8 mouse cellular contexts compared by ENCODE assay signal in genomic region chr2:103073219-103073982, GRCm38 (mm10). TPM values are rescaled to one million over a fixed set of nuclear protein-coding genes. Genes with fewer than 3 reads are reported as not detected.
DNase-seq lines count a peak whose midpoint lies in the region; ATAC-seq and TF ChIP-seq lines count a peak whose summit lies in the region.

Gene Pdhx (minus strand): TSS chr2:103073513.
Gene Apip (plus strand): TSS chr2:103073675.

- H3K36me3 ChIP-seq in E14TG2a.4 (ENCODE audit: insufficient read depth, low read length): peaks cover 17% of the 10 kb centered on the region; the same call in 1 of the 2 replicates
- H3K36me3 ChIP-seq in forebrain, embryonic 12.5 days (replicated peaks): no peaks in the 10 kb centered on the region
- H3K36me3 ChIP-seq in heart, postnatal 0 days (replicated peaks; ENCODE audit: control insufficient read depth, insufficient read depth, low read length): 0 out of 2 replicates have a peak, but pooled peaks cover 5% of the 10 kb centered on the region
- H3K36me3 ChIP-seq in liver, embryonic 16.5 days (ENCODE audit: control insufficient read depth, insufficient read depth): no peaks in the 10 kb centered on the region
- H3K36me3 ChIP-seq in neural tube, embryonic 13.5 days: no peaks in the 10 kb centered on the region
- H3K36me3 ChIP-seq in testis, adult 2 months (ENCODE audit: control insufficient read depth, insufficient read depth, low read length): no peaks in the 10 kb centered on the region

- H3K9ac ChIP-seq in forebrain, embryonic 12.5 days: peak within 1 kb of the TSS; percentile 78
- peak within 1 kb of the TSS; percentile 96 for H3K9ac ChIP-seq in heart, postnatal 0 days (replicated peaks; ENCODE audit: low read depth, low read length)
- peak within 1 kb of the TSS; percentile 92 for H3K9ac ChIP-seq in liver, embryonic 16.5 days (ENCODE audit: low read depth, low read length)
- peak within 1 kb of the TSS; percentile 92 for H3K9ac ChIP-seq in neural tube, embryonic 13.5 days

- peaks cover 20% of the 10 kb centered on the region for H3K4me1 ChIP-seq in E14TG2a.4 (replicated peaks; ENCODE audit: low read depth, low read length)
- H3K4me1 ChIP-seq in forebrain, embryonic 12.5 days: peaks cover 17% of the 10 kb centered on the region
- peaks cover 25% of the 10 kb centered on the region for H3K4me1 ChIP-seq in heart, postnatal 0 days (ENCODE audit: control insufficient read depth, insufficient read depth)
- peaks cover 9% of the 10 kb centered on the region for H3K4me1 ChIP-seq in liver, embryonic 16.5 days (ENCODE audit: control insufficient read depth, low read depth, low read length)
- H3K4me1 ChIP-seq in neural tube, embryonic 13.5 days (replicated peaks): peaks cover 35% of the 10 kb centered on the region
- no peaks in the 10 kb centered on the region; the same call in 1 of the 2 replicates for H3K4me1 ChIP-seq in testis, adult 2 months (ENCODE audit: control insufficient read depth, insufficient read depth, low read length)

- H3K27ac ChIP-seq in forebrain, embryonic 12.5 days: peak within 1 kb of the TSS; percentile 70
- peak within 1 kb of the TSS; percentile 98 for H3K27ac ChIP-seq in heart, postnatal 0 days (ENCODE audit: low read depth)
- peak within 1 kb of the TSS; percentile 98 for H3K27ac ChIP-seq in liver, embryonic 16.5 days (ENCODE audit: low read length)
- H3K27ac ChIP-seq in neural tube, embryonic 13.5 days (replicated peaks): peak within 1 kb of the TSS; percentile 90
- peak within 1 kb of the TSS; percentile 93 for H3K27ac ChIP-seq in testis, adult 2 months (ENCODE audit: control insufficient read depth, insufficient read depth, low read depth, low read length)

- H3K27me3 ChIP-seq in E14TG2a.4 (ENCODE audit: insufficient read depth, low read length): no peaks in the 10 kb centered on the region
- H3K27me3 ChIP-seq in forebrain, embryonic 12.5 days: no peaks in the 10 kb centered on the region
- H3K27me3 ChIP-seq in heart, postnatal 0 days (ENCODE audit: control insufficient read depth, insufficient read depth, low read length): no peaks in the 10 kb centered on the region
- no peaks in the 10 kb centered on the region for H3K27me3 ChIP-seq in liver, embryonic 16.5 days (ENCODE audit: control insufficient read depth, insufficient read depth, low read depth, low read length)
- H3K27me3 ChIP-seq in neural tube, embryonic 13.5 days: no peaks in the 10 kb centered on the region
- H3K27me3 ChIP-seq in testis, adult 2 months (ENCODE audit: control insufficient read depth, insufficient read depth, low read length): no peaks in the 10 kb centered on the region

- peak within 1 kb of the TSS; percentile 95 for H3K4me3 ChIP-seq in E14TG2a.4 (replicated peaks; ENCODE audit: low read length)
- peak within 1 kb of the TSS; percentile 80 for H3K4me3 ChIP-seq in forebrain, embryonic 12.5 days (replicated peaks)
- peak within 1 kb of the TSS; percentile 95 for H3K4me3 ChIP-seq in heart, postnatal 0 days (ENCODE audit: low read depth, low read length)
- peak within 1 kb of the TSS; percentile 96 for H3K4me3 ChIP-seq in liver, embryonic 16.5 days (ENCODE audit: low read depth, low read length)
- peak within 1 kb of the TSS; percentile 79 for H3K4me3 ChIP-seq in neural tube, embryonic 13.5 days
- H3K4me3 ChIP-seq in testis, adult 2 months (ENCODE audit: control insufficient read depth, low read depth, low read length): peak within 1 kb of the TSS; percentile 97

- TF ChIP-seq EP300 in heart, postnatal 0 days (IDR thresholded peaks at IDR 0.05; ENCODE audit: low read depth): no peak

- 0 out of 2 replicates have a peak, but pooled peaks cover 3% of the 10 kb centered on the region for H3K9me3 ChIP-seq in E14TG2a.4 (ENCODE audit: low read length)
- no peaks in the 10 kb centered on the region for H3K9me3 ChIP-seq in forebrain, embryonic 12.5 days
- H3K9me3 ChIP-seq in heart, postnatal 0 days (replicated peaks; ENCODE audit: control insufficient read depth, low read length): no peaks in the 10 kb centered on the region
- no peaks in the 10 kb centered on the region for H3K9me3 ChIP-seq in liver, embryonic 16.5 days (replicated peaks; ENCODE audit: control insufficient read depth, low read length)
- H3K9me3 ChIP-seq in neural tube, embryonic 13.5 days: no peaks in the 10 kb centered on the region

- TF ChIP-seq POLR2A in testis, adult 2 months (IDR thresholded peaks at IDR 0.05; ENCODE audit: control insufficient read depth, low read depth, low read length): peak; percentile 79

- H3K4me2 ChIP-seq in forebrain, embryonic 12.5 days: peak within 1 kb of the TSS; percentile 66
- peak within 1 kb of the TSS; percentile 85 for H3K4me2 ChIP-seq in heart, postnatal 0 days (ENCODE audit: low read depth, low read length)
- H3K4me2 ChIP-seq in liver, embryonic 16.5 days (ENCODE audit: low read depth, low read length): peak within 1 kb of the TSS; percentile 85
- peak within 1 kb of the TSS; percentile 71 for H3K4me2 ChIP-seq in neural tube, embryonic 13.5 days

- WGBS in forebrain, embryonic 12.5 days: under 1% methylated on average over 55 of the region's 55 CpGs
- WGBS in heart, postnatal 0 days: under 1% methylated on average over 55 of the region's 55 CpGs
- WGBS in liver, embryonic 16.5 days (ENCODE audit: insufficient replicate concordance): under 1% methylated on average over 55 of the region's 55 CpGs
- WGBS in neural tube, embryonic 13.5 days: under 1% methylated on average over 55 of the region's 55 CpGs

- no peak for TF ChIP-seq CTCF in E14TG2a.4 (conservative IDR thresholded peaks at IDR 0.05; ENCODE audit: low read length)
- TF ChIP-seq CTCF in heart, postnatal 0 days (IDR thresholded peaks at IDR 0.05; ENCODE audit: low read depth): no peak
- TF ChIP-seq CTCF in testis, adult 2 months (IDR thresholded peaks at IDR 0.05; ENCODE audit: control insufficient read depth, insufficient read depth, insufficient replicate concordance, low read depth, low read length): no peak

- peak; percentile 100 for ATAC-seq in forebrain, embryonic 12.5 days (ENCODE audit: low FRiP score)
- ATAC-seq in heart, postnatal 0 days (ENCODE audit: insufficient read depth, low read depth): peak; percentile 99
- peak; percentile 98 for ATAC-seq in liver, embryonic 16.5 days (ENCODE audit: low read depth)
- peak; percentile 100 for ATAC-seq in neural tube, embryonic 13.5 days (ENCODE audit: low read depth)

- peak; percentile 99 for DNase-seq in c-Kit-positive CD71-positive TER-119-positive erythroid progenitor cells, embryonic 14.5 days (ENCODE audit: low spot score)
- DNase-seq in heart, postnatal 0 days (ENCODE audit: low spot score): peak; percentile 98
- DNase-seq in kidney, postnatal 4 days: peak; percentile 100

RNA-seq across cellular contexts. Expression of gene Pdhx, which starts in this region (rescaled TPM):
- polyA plus RNA-seq in forebrain, embryonic 12.5 days (2016; fragmentation: Nextera tagmentation; extraction: Ambion mirVana): 47.8 and 48.9 TPM in 2 replicates
- total RNA-seq in heart, postnatal 0 days (2014; rRNA removed; ENCODE audit: low replicate concordance): 50.5 and 81.3 TPM in 2 replicates
- polyA plus RNA-seq in heart, postnatal 0 days (2015; fragmentation: Nextera tagmentation; extraction: Ambion mirVana): 91.4 and 99.2 TPM in 2 replicates
- polyA plus RNA-seq in liver, embryonic 16.5 days (2015; fragmentation: Nextera tagmentation; extraction: Ambion mirVana): 18.0 and 19.3 TPM in 2 replicates
- 62.1 and 65.2 TPM in 2 replicates for polyA plus RNA-seq in neural tube, embryonic 13.5 days (2015; fragmentation: Nextera tagmentation; extraction: Ambion mirVana)
- polyA plus RNA-seq in testis, adult 2 months (2012; rRNA removed): 47.9 and 50.3 TPM in 2 replicates

RNA-seq across cellular contexts. Expression of gene Apip, which starts in this region (rescaled TPM):
- polyA plus RNA-seq in forebrain, embryonic 12.5 days (2016; fragmentation: Nextera tagmentation; extraction: Ambion mirVana): 43.0 and 48.7 TPM in 2 replicates
- total RNA-seq in heart, postnatal 0 days (2014; rRNA removed; ENCODE audit: low replicate concordance): 30.7 and 44.3 TPM in 2 replicates
- 63.9 and 68.1 TPM in 2 replicates for polyA plus RNA-seq in heart, postnatal 0 days (2015; fragmentation: Nextera tagmentation; extraction: Ambion mirVana)
- polyA plus RNA-seq in liver, embryonic 16.5 days (2015; fragmentation: Nextera tagmentation; extraction: Ambion mirVana): 31.5 and 37.5 TPM in 2 replicates
- polyA plus RNA-seq in neural tube, embryonic 13.5 days (2015; fragmentation: Nextera tagmentation; extraction: Ambion mirVana): 67.8 and 68.1 TPM in 2 replicates
- 16.9 and 19.1 TPM in 2 replicates for polyA plus RNA-seq in testis, adult 2 months (2012; rRNA removed)

Comparison
In these comparisons a context has a peak if more than half of its experiments do, and no peak if none do; other contexts are left out.
1. Peak in every context shown above with its lines: DNase-seq, ATAC-seq, H3K4me3 ChIP-seq and H3K27ac ChIP-seq.